Mouse (Mus musculus): ENCODE results near the gene Ugdh.

GRCm38 (mm10) chr5:65466911-65467310 lies 31.2 kb upstream of the Ugdh start:
- TF ChIP-seq POLR2A (IDR thresholded peaks at IDR 0.05; ENCODE audit: borderline replicate concordance, extremely low read depth, insufficient read depth, insufficient read length, poor library complexity, severe bottlenecking) (no peak), CTCF (IDR thresholded peaks at IDR 0.05; ENCODE audit: borderline replicate concordance, extremely low read depth, insufficient read depth, insufficient read length) (no peak)
